Mouse (Mus musculus): Measurements from ENCODE around the gene Gdf15.

DNA sequence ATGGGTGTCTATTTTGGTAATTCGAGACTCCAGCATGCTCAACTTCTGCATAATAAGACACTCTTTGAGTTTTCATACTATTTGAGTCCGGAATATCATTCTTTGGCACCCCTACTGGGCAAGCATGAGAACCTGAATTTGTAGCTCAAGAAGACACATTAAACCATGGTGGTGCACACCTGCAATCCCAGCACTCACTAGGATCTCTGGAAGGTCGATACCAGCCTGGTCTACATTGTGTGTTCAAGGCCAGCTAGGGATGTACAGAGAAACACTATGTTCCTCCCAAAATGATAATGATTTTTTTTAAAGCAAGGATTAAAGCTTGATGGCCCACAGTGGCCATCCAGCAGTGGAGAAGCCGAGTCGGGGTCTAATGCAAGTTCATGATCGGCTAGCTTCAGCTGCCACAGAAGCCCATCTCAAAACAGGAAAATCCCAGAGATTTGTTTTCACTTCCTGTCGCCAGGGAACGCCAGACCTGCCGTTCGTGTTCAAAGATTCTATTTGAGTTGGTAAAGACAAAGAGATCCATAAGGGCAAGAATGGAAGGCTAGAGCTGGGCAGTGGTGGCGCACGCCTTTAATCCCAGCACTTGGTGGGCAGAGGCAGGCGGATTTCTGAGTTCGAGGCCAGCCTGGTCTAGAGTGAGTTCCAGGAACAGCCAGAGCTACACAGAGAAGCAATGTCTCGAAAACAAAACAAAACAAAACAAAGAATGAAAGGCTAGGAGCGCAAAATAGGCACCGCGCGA, 40.2 kb upstream of the Gdf15 start:
- TF ChIP-seq CTCF (conservative IDR thresholded peaks at IDR 0.05; ENCODE audit: insufficient read depth, insufficient read length, low read depth, low read length), result no peak
- no peak for TF ChIP-seq POLR2A (IDR thresholded peaks at IDR 0.05; ENCODE audit: low read depth, low read length)
